Mouse (Mus musculus) urinary bladder, postnatal 14 days (tissue): ENCODE measurements around the gene Echs1.

Experiments used
- DNase-seq: peaks from one replicate; pipeline ENCODE4 v3.0.0; 2021; ENCODE audit warnings: low spot score

The Echs1 gene

GRCm38 (mm10) chr7:140115583-140116328 lies 520 bp downstream of the Echs1 start, which contains the start of gene Paox:
TSS of gene Paox (plus strand) at chr7:140115799.
- peak; percentile 70 for DNase-seq

GRCm38 (mm10) chr7:140111943-140112342 lies 4.3 kb downstream of the Echs1 start:
- DNase-seq: no peak

GRCm38 (mm10) chr7:140104009-140104408 lies 12.3 kb downstream of the Echs1 start:
- DNase-seq: no peak

GRCm38 (mm10) chr7:140101993-140102860 lies 14.0 kb downstream of the Echs1 start, which contains the start of gene Fuom:
TSS of gene Fuom (minus strand) at chr7:140102441.
- DNase-seq: peak; percentile 91

- no peak for DNase-seq
Measured at GRCm38 (mm10) chr7:140101498-140101897, 14.8 kb downstream of the Echs1 start.

- DNase-seq: no peak
Measured at GRCm38 (mm10) chr7:140098466-140098865, 17.8 kb downstream of the Echs1 start.

- no peak for DNase-seq
Measured at GRCm38 (mm10) chr7:140096055-140096454, 20.2 kb downstream of the Echs1 start.

- no peak for DNase-seq
Measured at GRCm38 (mm10) chr7:140095556-140095955, 20.7 kb downstream of the Echs1 start.

- DNase-seq: peak; percentile 69
Measured at GRCm38 (mm10) chr7:140094954-140095353, 21.3 kb downstream of the Echs1 start.

- no peak for DNase-seq
Measured at GRCm38 (mm10) chr7:140092924-140093528, 23.2 kb downstream of the Echs1 start, which contains the start of gene Prap1. TSS of gene Prap1 (plus strand) at chr7:140093395.

GRCm38 (mm10) chr7:140090601-140091000 lies 25.7 kb downstream of the Echs1 start:
- peak; percentile 27 for DNase-seq

- DNase-seq: no peak
Measured at GRCm38 (mm10) chr7:140082242-140082678, 34.0 kb downstream of the Echs1 start, which contains the start of gene Caly. TSS of gene Caly (minus strand) at chr7:140082548.

- DNase-seq: no peak
Measured at GRCm38 (mm10) chr7:140081408-140082241, 34.7 kb downstream of the Echs1 start.

- peak; percentile 71 for DNase-seq
Measured at GRCm38 (mm10) chr7:140080503-140081156, 35.6 kb downstream of the Echs1 start.

- DNase-seq: peak; percentile 71
Measured at GRCm38 (mm10) chr7:140078711-140079110, 37.6 kb downstream of the Echs1 start.

- no peak for DNase-seq
Measured at GRCm38 (mm10) chr7:140077698-140078097, 38.6 kb downstream of the Echs1 start.

- DNase-seq: no peak
Measured at GRCm38 (mm10) chr7:140070042-140070711, 46.1 kb downstream of the Echs1 start.

GRCm38 (mm10) chr7:140067397-140067796 lies 48.9 kb downstream of the Echs1 start:
- no peak for DNase-seq

- DNase-seq: peak; percentile 75
Measured at GRCm38 (mm10) chr7:140063092-140063491, 53.2 kb downstream of the Echs1 start.

GRCm38 (mm10) chr7:140062307-140062706 lies 54.0 kb downstream of the Echs1 start:
- peak; percentile 37 for DNase-seq
